Mouse (Mus musculus): Measurements from ENCODE around the gene Crtc1. TPM values are rescaled to one million over a fixed set of nuclear protein-coding genes. Genes with fewer than 3 reads are reported as not detected.

Gene Crtc1
- polyA plus RNA-seq, 1 experiment from 2014 or later: 45.9 TPM

- 37% methylated on average over 6 of the region's 6 CpGs for WGBS
- H3K4me3 ChIP-seq (ENCODE audit: low read length): no peak overlapping the region
- no peak overlapping the region for H3K4me2 ChIP-seq (ENCODE audit: low read length)
- peaks cover 3% of the 10 kb centered on the region; the same call in 1 of the 2 replicates for H3K9me3 ChIP-seq (ENCODE audit: control insufficient read depth, low read length)
- no peak overlapping the region for H3K9ac ChIP-seq (ENCODE audit: low read depth, low read length)
- no peak for ATAC-seq
- H3K4me1 ChIP-seq (ENCODE audit: control insufficient read depth, insufficient read depth, low read depth, low read length): peaks cover 19% of the 10 kb centered on the region; the same call in 1 of the 2 replicates
- no peak overlapping the region for H3K27ac ChIP-seq (ENCODE audit: low read depth, low read length)
- peaks cover 54% of the 10 kb centered on the region for H3K27me3 ChIP-seq (replicated peaks; ENCODE audit: control insufficient read depth, insufficient read depth, low read length)
- no peaks in the 10 kb centered on the region for H3K36me3 ChIP-seq (ENCODE audit: control insufficient read depth, insufficient read depth, low read length)
These were observed 67.4 kb downstream of the Crtc1 start for GRCm38 (mm10) chr8:70371951-70372350.

DNA sequence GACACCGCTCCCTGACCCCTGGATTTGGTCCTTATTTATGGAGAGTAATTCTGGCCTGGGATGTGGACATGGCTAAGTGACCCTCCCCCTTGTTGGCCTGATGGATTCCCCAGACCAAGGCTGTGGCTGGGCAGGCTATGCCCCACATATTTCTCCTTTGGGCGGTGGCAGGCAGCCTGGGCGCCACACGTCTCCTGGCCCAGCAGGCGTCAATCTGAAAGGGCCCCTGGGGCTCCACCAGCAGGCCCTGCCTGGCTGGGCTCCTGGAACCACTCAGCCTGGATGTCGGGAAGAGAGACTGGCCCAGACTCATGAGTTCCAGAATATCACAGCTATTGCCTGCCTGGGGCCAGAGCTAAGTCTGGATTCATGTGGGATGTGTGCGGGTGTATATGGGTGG is 68.9 kb downstream of the Crtc1 start:
- no peak overlapping the region for H3K9ac ChIP-seq (ENCODE audit: low read depth, low read length)
- no peak overlapping the region for H3K4me3 ChIP-seq (ENCODE audit: low read length)
- peaks cover 3% of the 10 kb centered on the region; the same call in 1 of the 2 replicates for H3K9me3 ChIP-seq (ENCODE audit: control insufficient read depth, low read length)
- H3K36me3 ChIP-seq (ENCODE audit: control insufficient read depth, insufficient read depth, low read length): no peaks in the 10 kb centered on the region
- ATAC-seq: no peak
- H3K4me1 ChIP-seq (ENCODE audit: control insufficient read depth, insufficient read depth, low read depth, low read length): peaks cover 14% of the 10 kb centered on the region; the same call in 1 of the 2 replicates
- peaks cover 40% of the 10 kb centered on the region for H3K27me3 ChIP-seq (replicated peaks; ENCODE audit: control insufficient read depth, insufficient read depth, low read length)
- H3K27ac ChIP-seq (ENCODE audit: low read depth, low read length): no peak overlapping the region
- H3K4me2 ChIP-seq (ENCODE audit: low read length): no peak overlapping the region
- 67% methylated on average over 7 of the region's 7 CpGs for WGBS

DNA sequence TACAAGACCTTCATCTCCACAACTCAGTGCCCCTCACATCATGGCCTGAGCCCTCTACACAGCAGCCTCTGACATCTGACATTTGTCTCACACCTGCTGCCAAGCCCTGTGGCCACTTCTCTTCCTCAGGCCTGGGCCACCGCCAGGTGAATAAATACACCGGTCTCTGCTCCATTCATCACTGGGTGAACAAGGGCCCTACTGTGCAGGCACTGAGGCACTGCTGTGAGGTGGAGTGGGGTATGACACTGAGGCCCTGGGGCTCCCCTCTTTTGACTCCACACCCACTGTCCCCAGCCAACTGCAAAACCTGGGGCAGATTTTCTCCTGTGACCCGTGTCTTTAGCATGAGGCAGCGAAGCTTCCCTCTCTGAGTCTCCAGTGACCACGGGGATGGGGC is 72.8 kb downstream of the Crtc1 start:
- H3K4me1 ChIP-seq (ENCODE audit: control insufficient read depth, insufficient read depth, low read depth, low read length): no peaks in the 10 kb centered on the region
- no peak for ATAC-seq
- no peaks in the 10 kb centered on the region for H3K36me3 ChIP-seq (ENCODE audit: control insufficient read depth, insufficient read depth, low read length)
- H3K4me3 ChIP-seq (ENCODE audit: low read length): no peak overlapping the region
- no peak overlapping the region for H3K27ac ChIP-seq (ENCODE audit: low read depth, low read length)
- 70% methylated on average over 5 of the region's 5 CpGs for WGBS
- peaks cover 2% of the 10 kb centered on the region for H3K27me3 ChIP-seq (replicated peaks; ENCODE audit: control insufficient read depth, insufficient read depth, low read length)
- no peak overlapping the region for H3K9ac ChIP-seq (ENCODE audit: low read depth, low read length)
- H3K9me3 ChIP-seq (ENCODE audit: control insufficient read depth, low read length): no peaks in the 10 kb centered on the region
- no peak overlapping the region for H3K4me2 ChIP-seq (ENCODE audit: low read length)

GRCm38 (mm10) chr8:70364066-70364465 is 75.3 kb downstream of the Crtc1 start:
- Histone ChIP-seq H3K9me3 (ENCODE audit: control insufficient read depth, low read length) (no peaks in the 10 kb centered on the region), H3K36me3 (ENCODE audit: control insufficient read depth, insufficient read depth, low read length) (no peaks in the 10 kb centered on the region), H3K4me1 (ENCODE audit: control insufficient read depth, insufficient read depth, low read depth, low read length) (no peaks in the 10 kb centered on the region), H3K4me2 (ENCODE audit: low read length) (no peak overlapping the region), H3K4me3 (ENCODE audit: low read length) (no peak overlapping the region), H3K27ac (ENCODE audit: low read depth, low read length) (no peak overlapping the region), H3K27me3 (replicated peaks; ENCODE audit: control insufficient read depth, insufficient read depth, low read length) (no peaks in the 10 kb centered on the region), H3K9ac (ENCODE audit: low read depth, low read length) (no peak overlapping the region)
- ATAC-seq: no peak
- 23% methylated on average over 5 of the region's 5 CpGs for WGBS

GRCm38 (mm10) chr8:70361484-70362032 is 77.8 kb downstream of the Crtc1 start:
- Histone ChIP-seq H3K27me3 (replicated peaks; ENCODE audit: control insufficient read depth, insufficient read depth, low read length) (no peaks in the 10 kb centered on the region), H3K9ac (ENCODE audit: low read depth, low read length) (no peak overlapping the region), H3K27ac (ENCODE audit: low read depth, low read length) (no peak overlapping the region), H3K4me3 (ENCODE audit: low read length) (no peak overlapping the region), H3K9me3 (ENCODE audit: control insufficient read depth, low read length) (no peaks in the 10 kb centered on the region), H3K4me1 (ENCODE audit: control insufficient read depth, insufficient read depth, low read depth, low read length) (no peaks in the 10 kb centered on the region), H3K4me2 (ENCODE audit: low read length) (no peak overlapping the region), H3K36me3 (ENCODE audit: control insufficient read depth, insufficient read depth, low read length) (no peaks in the 10 kb centered on the region)
- WGBS: 78% methylated on average over 10 of the region's 10 CpGs
- ATAC-seq: no peak

- H3K9me3 ChIP-seq (ENCODE audit: control insufficient read depth, low read length): no peaks in the 10 kb centered on the region
- H3K4me3 ChIP-seq (ENCODE audit: low read length): no peak overlapping the region
- ATAC-seq: no peak
- H3K36me3 ChIP-seq (ENCODE audit: control insufficient read depth, insufficient read depth, low read length): no peaks in the 10 kb centered on the region
- H3K4me1 ChIP-seq (ENCODE audit: control insufficient read depth, insufficient read depth, low read depth, low read length): no peaks in the 10 kb centered on the region
- H3K4me2 ChIP-seq (ENCODE audit: low read length): no peak overlapping the region
- no peaks in the 10 kb centered on the region for H3K27me3 ChIP-seq (replicated peaks; ENCODE audit: control insufficient read depth, insufficient read depth, low read length)
- 54% methylated on average over 4 of the region's 4 CpGs for WGBS
- no peak overlapping the region for H3K27ac ChIP-seq (ENCODE audit: low read depth, low read length)
- no peak overlapping the region for H3K9ac ChIP-seq (ENCODE audit: low read depth, low read length)
These were observed 78.6 kb downstream of the Crtc1 start for GRCm38 (mm10) chr8:70360769-70361168.

DNA sequence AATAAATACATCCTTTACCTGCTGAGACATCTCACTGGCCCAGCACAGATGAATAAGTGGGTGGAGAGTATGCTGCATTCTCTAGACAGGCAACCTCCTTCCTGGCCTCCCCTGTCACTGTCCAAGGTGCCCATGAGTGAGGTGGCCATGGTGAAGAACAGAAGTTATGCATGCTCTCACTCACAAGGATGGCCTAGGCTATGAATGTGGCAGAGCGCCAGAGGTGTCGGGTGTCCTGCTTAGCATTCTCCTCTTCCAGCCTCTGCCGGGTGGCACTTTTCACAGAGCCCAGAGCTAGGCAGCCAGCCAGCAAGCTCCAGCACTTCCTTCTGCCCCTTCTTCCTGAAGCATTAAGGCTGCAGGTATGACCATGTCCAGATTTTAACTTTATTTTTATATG is 80.0 kb downstream of the Crtc1 start:
- Histone ChIP-seq H3K4me3 (ENCODE audit: low read length) (no peak overlapping the region), H3K4me1 (ENCODE audit: control insufficient read depth, insufficient read depth, low read depth, low read length) (no peaks in the 10 kb centered on the region), H3K9me3 (ENCODE audit: control insufficient read depth, low read length) (no peaks in the 10 kb centered on the region), H3K9ac (ENCODE audit: low read depth, low read length) (no peak overlapping the region), H3K27me3 (replicated peaks; ENCODE audit: control insufficient read depth, insufficient read depth, low read length) (no peaks in the 10 kb centered on the region), H3K36me3 (ENCODE audit: control insufficient read depth, insufficient read depth, low read length) (no peaks in the 10 kb centered on the region), H3K4me2 (ENCODE audit: low read length) (no peak overlapping the region), H3K27ac (ENCODE audit: low read depth, low read length) (no peak overlapping the region)
- WGBS: 24% methylated on average over 3 of the region's 3 CpGs
- ATAC-seq: no peak

DNA sequence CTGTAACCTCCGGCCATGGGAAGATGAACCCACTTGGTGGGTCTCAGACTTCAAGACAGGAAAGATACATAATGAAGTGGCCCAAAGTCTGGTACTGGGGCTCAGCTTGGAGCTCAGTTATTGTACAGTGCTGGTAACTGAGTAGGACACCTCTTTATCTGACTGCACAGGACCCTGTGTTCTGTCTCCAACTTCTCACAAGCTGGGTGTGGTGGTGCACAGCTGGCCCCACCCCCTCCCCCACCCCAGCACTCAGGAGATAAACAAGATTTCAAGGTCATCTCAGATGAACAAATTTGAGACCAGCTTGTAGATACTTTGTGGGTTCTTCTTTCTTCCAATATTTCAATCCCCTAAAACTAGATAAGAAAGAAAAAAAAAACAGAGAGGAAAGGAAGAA is 83.3 kb downstream of the Crtc1 start:
- 82% methylated on average over 1 of the region's 1 CpGs for WGBS
- no peak for ATAC-seq

DNA sequence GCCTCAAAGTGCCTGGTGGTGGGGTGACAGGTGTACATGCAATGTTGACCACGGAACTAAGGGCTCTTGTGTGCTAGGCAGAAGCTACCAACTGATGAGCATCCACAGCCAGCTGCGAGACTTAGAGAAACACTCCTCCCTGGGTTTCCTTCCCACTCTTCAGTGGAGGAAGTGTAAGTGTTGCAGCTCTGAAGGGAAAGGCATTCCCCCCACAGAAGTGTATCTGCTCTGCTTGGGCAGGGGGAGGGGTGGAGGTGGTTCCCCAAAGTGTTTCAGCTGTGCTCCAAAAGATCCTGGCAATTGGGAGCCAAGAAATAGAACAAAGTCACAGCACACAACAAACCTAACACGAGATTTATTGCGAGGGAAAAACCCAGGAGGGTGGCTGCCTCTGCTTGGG is 85.4 kb downstream of the Crtc1 start:
- Histone ChIP-seq H3K4me1 (ENCODE audit: control insufficient read depth, insufficient read depth, low read depth, low read length) (peaks cover 33% of the 10 kb centered on the region), H3K36me3 (ENCODE audit: control insufficient read depth, insufficient read depth, low read length) (peaks cover 1% of the 10 kb centered on the region; the same call in 1 of the 2 replicates), H3K4me2 (ENCODE audit: low read length) (peak overlapping the region; percentile 67), H3K9me3 (ENCODE audit: control insufficient read depth, low read length) (no peaks in the 10 kb centered on the region), H3K4me3 (ENCODE audit: low read length) (peak overlapping the region; percentile 100), H3K27me3 (replicated peaks; ENCODE audit: control insufficient read depth, insufficient read depth, low read length) (no peaks in the 10 kb centered on the region), H3K9ac (ENCODE audit: low read depth, low read length) (peak overlapping the region; percentile 63), H3K27ac (ENCODE audit: low read depth, low read length) (peak overlapping the region; percentile 81)
- 67% methylated on average over 4 of the region's 4 CpGs for WGBS
- no peak; the same call in 1 of the 2 replicates for ATAC-seq

More for the DNA sequence above, 83.3 kb downstream of the Crtc1 start:
- H3K4me1 ChIP-seq (ENCODE audit: control insufficient read depth, insufficient read depth, low read depth, low read length): peaks cover 18% of the 10 kb centered on the region
- no peaks in the 10 kb centered on the region for H3K27me3 ChIP-seq (replicated peaks; ENCODE audit: control insufficient read depth, insufficient read depth, low read length)
- H3K27ac ChIP-seq (ENCODE audit: low read depth, low read length): no peak overlapping the region
- no peak overlapping the region for H3K4me2 ChIP-seq (ENCODE audit: low read length)
- H3K36me3 ChIP-seq (ENCODE audit: control insufficient read depth, insufficient read depth, low read length): no peaks in the 10 kb centered on the region
- no peak overlapping the region for H3K9ac ChIP-seq (ENCODE audit: low read depth, low read length)
- no peaks in the 10 kb centered on the region for H3K9me3 ChIP-seq (ENCODE audit: control insufficient read depth, low read length)
- H3K4me3 ChIP-seq (ENCODE audit: low read length): no peak overlapping the region
